Mouse (Mus musculus) retina, adult 2 months (tissue): ENCODE results near the gene Nup205.

Experiments used
- DNase-seq: peaks from one replicate; pipeline ENCODE4 v3.0.0-alpha.2; 2012; ENCODE audit warnings: low read depth, low spot score

Gene Nup205

GRCm38 (mm10) chr6:35279306-35279705, 102.1 kb downstream of the Nup205 start:
- DNase-seq, result no peak

GRCm38 (mm10) chr6:35288114-35288761, 111.0 kb downstream of the Nup205 start:
- no peak for DNase-seq

- DNase-seq, result no peak
These were observed 111.7 kb downstream of the Nup205 start for GRCm38 (mm10) chr6:35288920-35289319.

GRCm38 (mm10) chr6:35289676-35290075, 112.5 kb downstream of the Nup205 start:
- no peak for DNase-seq

- DNase-seq, result no peak
These were observed 117.7 kb downstream of the Nup205 start for GRCm38 (mm10) chr6:35294964-35295363.

- DNase-seq, result no peak
These were observed 119.8 kb downstream of the Nup205 start for GRCm38 (mm10) chr6:35297001-35297400.
